Mouse (Mus musculus) MEL (cell line): ENCODE measurements around the gene Snf8. TPM values are rescaled to one million over a fixed set of nuclear protein-coding genes. Genes with fewer than 3 reads are reported as not detected.

Source experiments
- DNase-seq: peaks from one replicate; pipeline ENCODE4 v3.0.0; 2011; ENCODE audit warnings: low read depth, low spot score
- H3K27ac ChIP-seq: 2 replicates; pipeline ENCODE4 v1.5.1; 2012; ENCODE audit warnings: low read depth, mild to moderate bottlenecking, control low read depth, low read length, moderate library complexity; ENCODE audit not compliant: control insufficient read depth
- H3K27me3 ChIP-seq, 2 experiments: fragments of 150-350 bp in 1 of 2; sonication (generic) in 1 of 2; 2 replicates each; pipeline ENCODE4 v1.6.1; 2012; ENCODE audit warnings: low read length in 2 of 2, mild to moderate bottlenecking in 2 of 2, improper control_type of control experiment in 1 of 2, moderate library complexity in 1 of 2; ENCODE audit not compliant: insufficient read depth in 2 of 2, control insufficient read depth in 1 of 2
- H3K36me3 ChIP-seq, 2 experiments: 2 replicates each; pipeline ENCODE4 v1.6.1; 2012 to 2014; ENCODE audit warnings: low read length in 2 of 2, improper control_type of control experiment in 1 of 2, inconsistent platforms in 1 of 2, mild to moderate bottlenecking in 1 of 2; ENCODE audit not compliant: insufficient read depth in 2 of 2, control insufficient read depth in 1 of 2
- H3K4me1 ChIP-seq, 2 experiments: fragments of 150-350 bp in 1 of 2; sonication (generic) in 1 of 2; 2 replicates each; pipeline ENCODE4 v1.6.1; 2012; ENCODE audit warnings: low read length in 2 of 2, improper control_type of control experiment in 1 of 2, mild to moderate bottlenecking in 1 of 2; ENCODE audit not compliant: insufficient read depth in 2 of 2, control insufficient read depth in 1 of 2
- H3K4me3 ChIP-seq, 2 experiments: fragments of 150-350 bp in 1 of 2; sonication (generic) in 1 of 2; 2 replicates each; pipeline ENCODE4 v1.5.1; 2012; ENCODE audit warnings: low read depth in 2 of 2, low read length in 2 of 2, mild to moderate bottlenecking in 2 of 2, moderate library complexity in 2 of 2, control low read depth in 1 of 2, improper control_type of control experiment in 1 of 2; ENCODE audit not compliant: control insufficient read depth in 1 of 2, insufficient read depth in 1 of 2
- H3K79me2 ChIP-seq: 2 replicates; pipeline ENCODE4 v1.6.1; 2012; ENCODE audit warnings: mild to moderate bottlenecking, low read length, moderate library complexity; ENCODE audit not compliant: control insufficient read depth, poor library complexity, insufficient read depth
- H3K9ac ChIP-seq: 2 replicates; pipeline ENCODE4 v1.6.1; 2012; ENCODE audit warnings: low read depth, mild to moderate bottlenecking, control low read depth, low read length, moderate library complexity; ENCODE audit not compliant: control insufficient read depth, poor library complexity, severe bottlenecking
- H3K9me3 ChIP-seq: fragments of 150-350 bp; sonication (generic); replicated peaks from 2 replicates; pipeline ENCODE4 v1.6.1; 2012; ENCODE audit warnings: mild to moderate bottlenecking, low read length, improper control_type of control experiment, moderate library complexity; ENCODE audit not compliant: insufficient read depth
- CHD1 ChIP-seq: IDR thresholded peaks from 2 replicates; pipeline ENCODE4 v1.6.1; 2012; ENCODE audit warnings: low read depth, mild to moderate bottlenecking, inconsistent platforms, low read length, improper control_type of control experiment
- CHD2 ChIP-seq: IDR thresholded peaks from 2 replicates; pipeline ENCODE4 v1.6.1; 2011; ENCODE audit warnings: low read length, improper control_type of control experiment
- CTCF ChIP-seq, 3 experiments: IDR thresholded peaks in 2 of 3; conservative IDR thresholded peaks in 1 of 3; 2 replicates each; pipeline ENCODE4 v1.5.1; 2011 to 2012; ENCODE audit warnings: low read length in 3 of 3, low read depth in 2 of 3, mild to moderate bottlenecking in 2 of 3, improper control_type of control experiment in 1 of 3, inconsistent platforms in 1 of 3, mixed read lengths in 1 of 3, moderate library complexity in 1 of 3; ENCODE audit not compliant: control insufficient read depth in 1 of 3, insufficient read depth in 1 of 3, poor library complexity in 1 of 3, severe bottlenecking in 1 of 3
- E2F4 ChIP-seq: IDR thresholded peaks from 2 replicates; pipeline ENCODE4 v1.6.1; 2011; ENCODE audit warnings: low read depth, low read length, improper control_type of control experiment, borderline replicate concordance
- ELF1 ChIP-seq: IDR thresholded peaks from 2 replicates; pipeline ENCODE4 v1.6.1; 2014; ENCODE audit warnings: low read depth, mild to moderate bottlenecking, inconsistent platforms, low read length, improper control_type of control experiment, moderate library complexity
- ETS1 ChIP-seq: IDR thresholded peaks from 2 replicates; pipeline ENCODE4 v1.6.1; 2012; ENCODE audit warnings: low read depth, mild to moderate bottlenecking, inconsistent platforms, low read length, improper control_type of control experiment, moderate library complexity
- GATA1 ChIP-seq: IDR thresholded peaks from 2 replicates; pipeline ENCODE4 v1.6.1; 2011; ENCODE audit warnings: low read depth, low read length, improper control_type of control experiment
- HCFC1 ChIP-seq: IDR thresholded peaks from 2 replicates; pipeline ENCODE4 v1.6.1; 2012; ENCODE audit warnings: low read depth, mild to moderate bottlenecking, inconsistent platforms, low read length, improper control_type of control experiment, moderate library complexity
- JUND ChIP-seq: IDR thresholded peaks from 2 replicates; pipeline ENCODE4 v1.6.1; 2011; ENCODE audit warnings: low read depth, mild to moderate bottlenecking, improper control_type of control experiment, low read length
- MEF2A ChIP-seq: IDR thresholded peaks from 2 replicates; pipeline ENCODE4 v1.6.1; 2014; ENCODE audit warnings: low read depth, mild to moderate bottlenecking, inconsistent platforms, low read length, improper control_type of control experiment; ENCODE audit not compliant: poor library complexity, insufficient replicate concordance, severe bottlenecking; ENCODE audit errors: extremely low read depth
- MXI1 ChIP-seq: IDR thresholded peaks from 2 replicates; pipeline ENCODE4 v1.6.1; 2011; ENCODE audit warnings: mild to moderate bottlenecking, low read depth, low read length, improper control_type of control experiment
- MYC ChIP-seq: IDR thresholded peaks from 2 replicates; pipeline ENCODE4 v1.6.1; 2011; ENCODE audit warnings: low read depth, mild to moderate bottlenecking, low read length, improper control_type of control experiment, moderate library complexity
- NELFE ChIP-seq: IDR thresholded peaks from 2 replicates; pipeline ENCODE4 v1.6.1; 2011; ENCODE audit warnings: low read depth, low read length, improper control_type of control experiment
- RAD21 ChIP-seq: IDR thresholded peaks from 2 replicates; pipeline ENCODE4 v1.6.1; 2011; ENCODE audit warnings: mild to moderate bottlenecking, low read depth, low read length, improper control_type of control experiment
- TCF12 ChIP-seq: IDR thresholded peaks from 2 replicates; pipeline ENCODE4 v1.6.1; 2014; ENCODE audit warnings: low read depth, mild to moderate bottlenecking, inconsistent platforms, low read length, improper control_type of control experiment, moderate library complexity
- USF1 ChIP-seq: IDR thresholded peaks from 2 replicates; pipeline ENCODE4 v1.6.1; 2014; ENCODE audit warnings: low read depth, mild to moderate bottlenecking, inconsistent platforms, low read length, improper control_type of control experiment, moderate library complexity
- ZKSCAN1 ChIP-seq: IDR thresholded peaks from 2 replicates; pipeline ENCODE4 v1.6.1; 2012; ENCODE audit warnings: low read depth, mild to moderate bottlenecking, inconsistent platforms, low read length, improper control_type of control experiment, moderate library complexity
- ZMIZ1 ChIP-seq: IDR thresholded peaks from 2 replicates; pipeline ENCODE4 v1.6.1; 2012; ENCODE audit warnings: low read depth, mild to moderate bottlenecking, inconsistent platforms, low read length, improper control_type of control experiment, moderate library complexity
- polyA plus RNA-seq, 2 experiments: library from polyadenylated mRNA; stranded (reverse) in 1 of 2; unstranded in 1 of 2; fragments of >175 nt in 1 of 2; fragments of >200 nt in 1 of 2; gene quantifications; 2 replicates each; pipeline versions ENCODE4 v1.2.1 to v1.2.4; 2012; ENCODE audit warnings: low replicate concordance in 2 of 2, low read depth in 1 of 2; ENCODE audit not compliant: insufficient read length in 2 of 2, insufficient read depth in 1 of 2, missing spikeins in 1 of 2
- total RNA-seq: library from RNA; depleted of rRNA; stranded (reverse); fragments of 300-350 nt; gene quantifications from 2 replicates; pipeline ENCODE4 v1.2.3, GENCODE M21; 2012

The Snf8 gene
- total and polyA plus RNA-seq, 3 experiments, result 135 to 183 TPM; not detected in 1

DNA sequence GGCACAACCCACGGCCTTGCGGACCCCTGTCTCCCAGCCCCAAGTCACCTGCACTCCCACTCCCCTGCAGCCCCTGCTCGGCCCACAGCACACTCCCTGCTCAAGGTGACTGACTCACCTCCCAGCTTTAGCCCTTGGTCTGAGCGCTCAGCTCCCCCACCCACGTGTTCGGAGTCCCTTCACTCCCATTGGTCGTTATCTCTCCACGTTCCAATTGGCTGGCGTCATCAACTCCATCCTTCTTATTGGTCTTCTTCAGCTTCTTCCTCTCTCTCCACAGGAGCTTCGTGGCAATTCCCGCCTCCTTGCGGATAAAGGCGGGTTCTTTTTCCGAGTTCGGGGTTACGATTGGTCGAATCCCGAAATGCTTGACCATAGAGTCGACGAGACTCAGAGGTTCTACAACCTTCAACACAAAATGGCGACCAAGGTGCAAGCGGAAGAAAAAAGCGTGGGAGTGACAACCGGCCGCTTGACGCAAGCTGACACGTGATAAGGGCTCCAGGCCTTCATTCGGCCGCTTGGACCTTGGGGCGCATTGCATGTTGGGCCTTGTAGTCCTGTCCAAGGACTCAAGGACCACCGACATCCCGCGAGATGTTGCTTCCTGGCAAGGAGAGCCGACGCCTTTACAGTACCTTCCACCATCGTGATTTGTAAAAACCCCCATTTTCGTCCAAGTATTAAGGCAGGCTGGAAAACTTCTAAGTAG is 41.0 kb downstream of the Snf8 start, which contains the start of gene Atp5g1 (continued):
- TF ChIP-seq TCF12 (peak; percentile 76), GATA1 (peak; percentile 69), MYC (peak; percentile 98), NELFE (peak; percentile 98)

DNA sequence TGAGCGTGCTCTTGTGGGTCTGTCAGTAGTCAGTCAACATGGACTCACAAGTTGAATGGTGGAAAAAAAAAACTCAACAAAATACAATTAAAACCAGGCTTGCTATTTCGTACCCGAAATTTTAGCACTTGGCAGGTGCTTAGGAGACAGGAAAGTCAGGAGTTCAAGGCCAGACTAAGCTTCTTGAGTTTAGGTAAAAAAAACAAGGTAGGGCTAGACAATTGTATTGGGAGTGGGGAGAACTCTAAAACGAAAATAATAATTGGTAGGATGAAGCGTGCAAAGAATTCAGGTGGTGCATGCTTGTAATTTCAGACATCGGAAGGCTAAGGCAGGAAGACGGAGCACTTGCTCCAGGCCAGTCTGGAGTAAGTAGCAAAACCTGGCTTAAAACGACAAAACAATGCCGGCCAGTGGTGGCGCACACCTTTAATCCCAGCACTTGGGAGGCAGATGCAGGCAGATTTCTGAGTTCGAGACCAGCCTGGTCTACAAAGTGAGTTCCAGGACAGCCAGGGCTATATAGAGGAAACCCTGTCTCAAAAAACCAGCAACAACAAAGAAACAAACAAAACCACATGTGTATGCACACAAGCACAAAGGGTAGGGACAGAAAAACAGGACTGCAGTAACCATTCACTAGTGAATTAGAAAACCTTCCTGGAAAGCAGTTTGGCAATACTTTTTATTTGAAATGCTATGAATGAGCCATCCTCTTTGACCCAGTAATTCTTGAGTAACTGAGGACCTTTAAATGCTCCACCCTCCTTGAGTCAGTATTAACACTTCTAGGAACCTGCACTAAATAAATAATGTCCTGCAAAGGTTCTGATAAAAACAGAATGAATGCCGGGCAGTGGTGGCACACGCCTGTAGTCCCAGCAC is 41.8 kb downstream of the Snf8 start:
- TF ChIP-seq ETS1, result 0 out of 2 replicates have a peak, but pooled peaks have one; percentile 14
- peak; percentile 87; the same call in 1 of the 2 replicates for TF ChIP-seq CHD1
- no peak for TF ChIP-seq ELF1
- TF ChIP-seq NELFE, result peak; percentile 79; the same call in 1 of the 2 replicates
- TF ChIP-seq ZKSCAN1, result 0 out of 2 replicates have a peak, but pooled peaks have one; percentile 21
- no peak for TF ChIP-seq CHD2
- no peak for TF ChIP-seq MXI1
- TF ChIP-seq USF1, result no peak
- no peak for TF ChIP-seq RAD21
- Histone ChIP-seq H3K4me3 (peak overlapping the region; percentile 63 to 65), H3K79me2 (peaks cover 24% of the 10 kb centered on the region), H3K36me3 (peaks cover 5 to 25% of the 10 kb centered on the region in 2 experiments), H3K4me1 (peaks cover 0 to 25% of the 10 kb centered on the region in 2 experiments; a peak in 3 of 4 replicates), H3K27ac (peak overlapping the region; percentile 73), H3K9ac (peak overlapping the region; percentile 77), H3K9me3 (no peaks in the 10 kb centered on the region), H3K27me3 (no peaks in the 10 kb centered on the region)
- DNase-seq, result no peak

GRCm38 (mm10) chr11:96080736-96081135 is 46.1 kb downstream of the Snf8 start:
- Histone ChIP-seq H3K9ac (no peak overlapping the region), H3K27me3 (peaks cover 0 to 4% of the 10 kb centered on the region in 2 experiments; a peak in 1 of 4 replicates), H3K79me2 (no peaks in the 10 kb centered on the region; the same call in 1 of the 2 replicates), H3K27ac (no peak overlapping the region), H3K4me1 (peaks cover 5 to 14% of the 10 kb centered on the region in 2 experiments; a peak in 3 of 4 replicates), H3K9me3 (no peaks in the 10 kb centered on the region), H3K4me3 (no peak overlapping the region), H3K36me3 (peaks cover 0 to 10% of the 10 kb centered on the region in 2 experiments; a peak in 2 of 4 replicates)
- TF ChIP-seq JUND (no peak), CTCF (IDR thresholded peaks at IDR 0.05 in 2 of 3, conservative IDR thresholded peaks at IDR 0.05 in 1 of 3; ENCODE audit: control insufficient read depth in 1 of 3, insufficient read depth in 1 of 3, low read depth in 2 of 3, low read length in 3 of 3, poor library complexity in 1 of 3, severe bottlenecking in 1 of 3) (no peak), HCFC1 (no peak), E2F4 (no peak), MEF2A (no peak), ZMIZ1 (no peak)
- no peak for DNase-seq
